Mouse (Mus musculus): ENCODE data around the gene Uck2.

GRCm38 (mm10) chr1:167278395-167278794, 6.7 kb downstream of the Uck2 start:
- no peak for TF ChIP-seq POLR2A (IDR thresholded peaks at IDR 0.05; ENCODE audit: extremely low read depth, insufficient read depth, low read length)
- TF ChIP-seq CTCF (IDR thresholded peaks at IDR 0.05; ENCODE audit: extremely low read depth, insufficient read depth, low read length): no peak
